Mouse (Mus musculus) midbrain, embryonic 16.5 days (tissue): ENCODE measurements around the gene Setd2. TPM values are rescaled to one million over a fixed set of nuclear protein-coding genes. Genes with fewer than 3 reads are reported as not detected.

Experiments
- ATAC-seq: fragments of 200-750 bp; cut with Nextera tagmentation; 2 replicates; pipeline ENCODE4 v1.8.0; 2017; ENCODE audit warnings: moderate TSS enrichment
- H3K27ac ChIP-seq: fragments of 300-500 bp; sonication (generic); 2 replicates; pipeline ENCODE4 v1.5.1; 2014; ENCODE audit warnings: mild to moderate bottlenecking, low read length, mixed read lengths
- H3K27me3 ChIP-seq: fragments of 300-500 bp; sonication (generic); 2 replicates; pipeline ENCODE4 v1.6.1; 2014; ENCODE audit warnings: low read depth, low read length, mixed read lengths; ENCODE audit not compliant: control insufficient read depth, insufficient read depth
- H3K36me3 ChIP-seq: fragments of 300-500 bp; sonication (generic); 2 replicates; pipeline ENCODE4 v1.6.1; 2014; ENCODE audit warnings: mild to moderate bottlenecking, low read length, moderate library complexity, mixed read lengths; ENCODE audit not compliant: control insufficient read depth, insufficient read depth
- H3K4me1 ChIP-seq: fragments of 300-500 bp; sonication (generic); 2 replicates; pipeline ENCODE4 v1.6.1; 2014; ENCODE audit warnings: mild to moderate bottlenecking, low read length, mixed read lengths; ENCODE audit not compliant: control insufficient read depth, insufficient read depth
- H3K4me2 ChIP-seq: fragments of 300-500 bp; sonication (generic); 2 replicates; pipeline ENCODE4 v1.6.1; 2014; ENCODE audit warnings: mild to moderate bottlenecking, low read length, mixed read lengths
- H3K4me3 ChIP-seq: fragments of 300-500 bp; sonication (generic); 2 replicates; pipeline ENCODE4 v1.5.1; 2014; ENCODE audit warnings: low read depth, mild to moderate bottlenecking, low read length, moderate library complexity, mixed read lengths
- H3K9ac ChIP-seq: fragments of 300-500 bp; sonication (generic); 2 replicates; pipeline ENCODE4 v1.6.1; 2014; ENCODE audit warnings: low read depth, low read length, mixed read lengths
- H3K9me3 ChIP-seq: fragments of 300-500 bp; sonication (generic); replicated peaks from 2 replicates; pipeline ENCODE4 v1.6.1; 2014; ENCODE audit warnings: mild to moderate bottlenecking, low read length, mixed read lengths; ENCODE audit not compliant: control insufficient read depth, poor library complexity, severe bottlenecking
- WGBS: fragments of 180-500 bp; shearing (Covaris S2); extraction: QIAGEN DNeasy Blood & Tissue Kit; methylation state at CpG from one replicate; pipeline ENCODE4 v1.1.7; 2014; 5-methylcytosine and 5-hydroxymethylcytosine counted together
- microRNA-seq: library from miRNA; unstranded; fragments of <30 nt; microRNA quantifications from one replicate; pipeline ENCODE4, GENCODE M21; 2017
- polyA plus RNA-seq: library from polyadenylated mRNA; unstranded; fragments of >200 nt; fragmentation: Nextera tagmentation; extraction: Ambion mirVana; gene quantifications from 2 replicates; pipeline ENCODE4 v1.2.1, GENCODE M21; 2015

Gene Setd2
- polyA plus RNA-seq, 1 experiment from 2014 or later, result 32.6 TPM

- Histone ChIP-seq H3K36me3 (no peaks in the 10 kb centered on the region), H3K4me2 (no peak overlapping the region), H3K27me3 (no peaks in the 10 kb centered on the region), H3K9ac (no peak overlapping the region), H3K27ac (no peak overlapping the region), H3K9me3 (no peaks in the 10 kb centered on the region), H3K4me3 (no peak overlapping the region), H3K4me1 (peaks cover 4% of the 10 kb centered on the region; the same call in 1 of the 2 replicates)
- ATAC-seq, result no peak
- 33% methylated on average over 8 of the region's 8 CpGs for WGBS
These were observed 134.0 kb downstream of the Setd2 start for GRCm38 (mm10) chr9:110666374-110666773.

- 79% methylated on average over 4 of the region's 4 CpGs for WGBS
- H3K27ac ChIP-seq, result no peak overlapping the region
- H3K4me2 ChIP-seq, result no peak overlapping the region
- no peaks in the 10 kb centered on the region for H3K9me3 ChIP-seq
- ATAC-seq, result no peak
- H3K36me3 ChIP-seq, result no peaks in the 10 kb centered on the region
- H3K9ac ChIP-seq, result no peak overlapping the region
- peaks cover 4% of the 10 kb centered on the region; the same call in 1 of the 2 replicates for H3K4me1 ChIP-seq
- no peaks in the 10 kb centered on the region for H3K27me3 ChIP-seq
- no peak overlapping the region for H3K4me3 ChIP-seq
These were observed 134.9 kb downstream of the Setd2 start for GRCm38 (mm10) chr9:110667219-110667836.

Small RNAs within 50 kb of the gene (microRNA-seq; reads per million reads assigned to microRNA genes)
- not detected for gene Mir8107

Other genes starting within 250 kb of the Setd2 start
- 39.4 and 41.0 TPM in 2 replicates for gene Elp6, start 227.4 kb upstream of the Setd2 start, polyA plus RNA-seq
- gene Scap, start 199.3 kb upstream of the Setd2 start, polyA plus RNA-seq, result 57.4 and 64.5 TPM in 2 replicates
- gene Ptpn23, start 124.4 kb upstream of the Setd2 start, polyA plus RNA-seq, result 18.5 and 24.0 TPM in 2 replicates
- 0.80 and 1.4 TPM in 2 replicates for gene Ngp, start 112.8 kb upstream of the Setd2 start, polyA plus RNA-seq
- gene Klhl18, start 55.9 kb upstream of the Setd2 start, polyA plus RNA-seq, result 29.1 and 32.2 TPM in 2 replicates
- 4.7 and 5.4 TPM in 2 replicates for gene Kif9, start 55.6 kb upstream of the Setd2 start, polyA plus RNA-seq
- 25.5 and 27.1 TPM in 2 replicates for gene Nradd, start 91.9 kb downstream of the Setd2 start, polyA plus RNA-seq
- gene Nbeal2, start 121.6 kb downstream of the Setd2 start, polyA plus RNA-seq, result 5.2 and 6.1 TPM in 2 replicates
- gene Ccdc12, start 123.9 kb downstream of the Setd2 start, polyA plus RNA-seq, result 93.3 and 103 TPM in 2 replicates
- 0.39 and 0.48 TPM in 2 replicates for gene Myl3, start 209.3 kb downstream of the Setd2 start, polyA plus RNA-seq
- 6.1 and 8.0 TPM in 2 replicates for gene Pth1r, start 214.5 kb downstream of the Setd2 start, polyA plus RNA-seq